8 mouse cellular contexts compared by ENCODE assay signal in genomic region chr3:93444343-93445164, GRCm38 (mm10). TPM values are rescaled to one million over a fixed set of nuclear protein-coding genes. Genes with fewer than 3 reads are reported as not detected.
DNase-seq lines count a peak whose midpoint lies in the region; TF ChIP-seq lines count a peak whose summit lies in the region.

No protein-coding gene starts in this region.

- DNase-seq in ZHBTc4 (ENCODE audit: low read depth, low spot score) (peak; percentile 91), MN1 (ENCODE audit: low spot score) (no peak)
- peak; percentile 56 for DNase-seq in gastrocnemius, postnatal 25 days
- peak; percentile 71 for DNase-seq in induced T-regulatory cell, adult 2 months (ENCODE audit: low read depth)
- peak; percentile 52 to 59 for DNase-seq in left cerebral cortex, adult 8-10 months (ENCODE audit: low spot score in 2 of 2)
- DNase-seq in right cerebral cortex, adult 18-20 months = peak; percentile 78

- no peaks in the 10 kb centered on the region for H3K36me3 ChIP-seq in macrophage (ENCODE audit: inconsistent target)

- no peaks in the 10 kb centered on the region for H3K79me2 ChIP-seq in macrophage (ENCODE audit: inconsistent target)

- peak; percentile 32; the same call in 1 of the 2 replicates for TF ChIP-seq POLR2A in cortical plate, adult 2 months (IDR thresholded peaks at IDR 0.05; ENCODE audit: extremely low read depth, insufficient read depth, low read length)

- under 1% methylated on average over 56 of the region's 56 CpGs for WGBS in macrophage (ENCODE audit: missing documents)

- H3K4me3 ChIP-seq in cortical plate, adult 2 months (ENCODE audit: insufficient read depth, low read length) = peak overlapping the region; percentile 43
- peak overlapping the region; percentile 14; the same call in 1 of the 2 replicates for H3K4me3 ChIP-seq in macrophage (ENCODE audit: inconsistent target)

- peaks cover 2% of the 10 kb centered on the region; the same call in 1 of the 2 replicates for H3K4me1 ChIP-seq in cortical plate, adult 2 months (ENCODE audit: control insufficient read depth, insufficient read depth, low read length)

- H3K27ac ChIP-seq in cortical plate, adult 2 months (ENCODE audit: insufficient read depth, low read length) = 0 out of 2 replicates have a peak overlapping the region, but pooled peaks have one; percentile 39
- no peak overlapping the region for H3K27ac ChIP-seq in macrophage

- TF ChIP-seq CTCF in cortical plate, adult 2 months (IDR thresholded peaks at IDR 0.05; ENCODE audit: extremely low read depth, insufficient read depth, low read length) = no peak

RNA-seq across cellular contexts. Expression of gene Tchh, which starts 2.4 kb away (rescaled TPM):
- polyA plus RNA-seq in cortical plate, adult 2 months (2012; rRNA removed) = 1.5 and 1.8 TPM in 2 replicates
- under 1 TPM in 1 of 2 experiments, not detected in 1; 0.05 TPM for total RNA-seq in gastrocnemius, postnatal 25 days (2021)
- total RNA-seq in left cerebral cortex, adult 8-10 months (2022) = 1 to 10 TPM; 2.2 to 3.1 (median 2.5) TPM
- under 1 TPM in 22 of 26 experiments, not detected in 4; 0.13 to 0.82 (median 0.26) TPM for total RNA-seq in macrophage (2018; cell fraction: chromatin; rRNA removed)
- total RNA-seq in macrophage (2018; cell fraction: cytosol; rRNA removed) = under 1 TPM in 17 of 26 experiments, not detected in 9; under 0.01 to 0.11 (median 0.04) TPM
- total RNA-seq in macrophage (2018; cell fraction: nucleus; rRNA removed) = under 1 TPM in 15 of 26 experiments, not detected in 11; 0.09 to 0.33 (median 0.12) TPM
- 0.03 to 0.06 TPM in 2 of 3 replicates, not detected in the other for polyA plus RNA-seq in macrophage (2018)

RNA-seq across cellular contexts. Expression of gene Tchhl1, which starts 24.0 kb away (rescaled TPM):
- polyA plus RNA-seq in cortical plate, adult 2 months (2012; rRNA removed) = not detected in 2 replicates
- not detected for total RNA-seq in gastrocnemius, postnatal 25 days (2021)
- not detected for total RNA-seq in left cerebral cortex, adult 8-10 months (2022)
- not detected for total RNA-seq in macrophage (2018; cell fraction: chromatin; rRNA removed)
- total RNA-seq in macrophage (2018; cell fraction: cytosol; rRNA removed) = not detected
- total RNA-seq in macrophage (2018; cell fraction: nucleus; rRNA removed) = not detected
- not detected in 3 replicates for polyA plus RNA-seq in macrophage (2018)

RNA-seq across cellular contexts. Expression of gene Rptn, which starts 51.1 kb away (rescaled TPM):
- polyA plus RNA-seq in cortical plate, adult 2 months (2012; rRNA removed) = not detected in 2 replicates
- total RNA-seq in gastrocnemius, postnatal 25 days (2021) = not detected
- total RNA-seq in left cerebral cortex, adult 8-10 months (2022) = not detected
- not detected for total RNA-seq in macrophage (2018; cell fraction: chromatin; rRNA removed)
- not detected for total RNA-seq in macrophage (2018; cell fraction: cytosol; rRNA removed)
- not detected for total RNA-seq in macrophage (2018; cell fraction: nucleus; rRNA removed)
- not detected in 3 replicates for polyA plus RNA-seq in macrophage (2018)
